Mouse (Mus musculus): ENCODE data around the gene Foxp1. TPM values are rescaled to one million over a fixed set of nuclear protein-coding genes. Genes with fewer than 3 reads are reported as not detected.
A peak's percentile ranks its signal among the peaks of the same experiment; 100 is the strongest.

Foxp1 gene
- polyA plus RNA-seq, 1 experiment from 2014 or later = 89.2 TPM

- Histone ChIP-seq H3K27me3 (ENCODE audit: control insufficient read depth, insufficient read depth, low read length) (no peaks in the 10 kb centered on the region; the same call in 1 of the 2 replicates), H3K9ac (replicated peaks; ENCODE audit: low read length) (no peak overlapping the region), H3K4me3 (replicated peaks; ENCODE audit: low read depth, low read length) (no peak overlapping the region), H3K4me2 (ENCODE audit: low read length) (no peak overlapping the region), H3K36me3 (ENCODE audit: control insufficient read depth, insufficient read depth, low read length) (peaks cover 13% of the 10 kb centered on the region), H3K27ac (replicated peaks; ENCODE audit: low read depth, low read length) (no peak overlapping the region), H3K4me1 (ENCODE audit: control insufficient read depth, insufficient read depth, low read length) (peaks cover 31% of the 10 kb centered on the region), H3K9me3 (ENCODE audit: control insufficient read depth, low read length) (no peaks in the 10 kb centered on the region)
- ATAC-seq (ENCODE audit: low FRiP score, low TSS enrichment) = no peak
- no peak for DNase-seq
- 90% methylated on average over 15 of the region's 15 CpGs for WGBS
These were observed 519.3 kb downstream of the Foxp1 start for GRCm38 (mm10) chr6:99003108-99003709.

DNA sequence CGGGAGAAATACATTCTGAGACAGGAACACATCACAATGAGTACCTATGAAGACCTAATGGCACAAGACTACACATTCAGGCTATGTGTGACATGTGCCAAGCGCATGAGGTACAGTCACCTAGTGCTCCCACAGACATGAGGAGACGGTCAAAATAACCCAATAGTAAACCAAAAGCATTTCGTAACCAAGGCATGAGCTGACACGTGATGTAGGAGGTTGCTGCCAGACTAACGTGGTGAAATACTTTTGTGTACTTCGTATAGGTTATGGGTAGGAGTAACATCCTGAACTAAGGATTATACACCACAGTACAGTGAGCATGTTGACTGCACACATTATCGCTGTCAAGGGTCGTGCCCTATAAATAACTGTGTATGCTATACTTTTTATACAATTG, 520.9 kb downstream of the Foxp1 start:
- Histone ChIP-seq H3K9ac (replicated peaks; ENCODE audit: low read length) (no peak overlapping the region), H3K9me3 (ENCODE audit: control insufficient read depth, low read length) (no peaks in the 10 kb centered on the region), H3K4me2 (ENCODE audit: low read length) (no peak overlapping the region), H3K27ac (replicated peaks; ENCODE audit: low read depth, low read length) (no peak overlapping the region), H3K36me3 (ENCODE audit: control insufficient read depth, insufficient read depth, low read length) (peaks cover 13% of the 10 kb centered on the region), H3K4me1 (ENCODE audit: control insufficient read depth, insufficient read depth, low read length) (peaks cover 31% of the 10 kb centered on the region), H3K27me3 (ENCODE audit: control insufficient read depth, insufficient read depth, low read length) (no peaks in the 10 kb centered on the region), H3K4me3 (replicated peaks; ENCODE audit: low read depth, low read length) (no peak overlapping the region)
- ATAC-seq (ENCODE audit: low FRiP score, low TSS enrichment) (no peak), DNase-seq (no peak)
- 95% methylated on average over 9 of the region's 9 CpGs for WGBS

- Histone ChIP-seq H3K9ac (replicated peaks; ENCODE audit: low read length) (no peak overlapping the region; the same call in 1 of the 2 replicates), H3K4me2 (ENCODE audit: low read length) (peak overlapping the region; percentile 47), H3K4me1 (ENCODE audit: control insufficient read depth, insufficient read depth, low read length) (peaks cover 29% of the 10 kb centered on the region), H3K27ac (replicated peaks; ENCODE audit: low read depth, low read length) (peak overlapping the region; percentile 21; the same call in 1 of the 2 replicates), H3K27me3 (ENCODE audit: control insufficient read depth, insufficient read depth, low read length) (no peaks in the 10 kb centered on the region), H3K4me3 (replicated peaks; ENCODE audit: low read depth, low read length) (no peak overlapping the region), H3K9me3 (ENCODE audit: control insufficient read depth, low read length) (no peaks in the 10 kb centered on the region), H3K36me3 (ENCODE audit: control insufficient read depth, insufficient read depth, low read length) (peaks cover 13% of the 10 kb centered on the region)
- ATAC-seq (ENCODE audit: low FRiP score, low TSS enrichment) = no peak
- 45% methylated on average over 35 of the region's 35 CpGs for WGBS
- peak; percentile 68 for DNase-seq
These were observed 523.3 kb downstream of the Foxp1 start for GRCm38 (mm10) chr6:98998971-98999932.

DNA sequence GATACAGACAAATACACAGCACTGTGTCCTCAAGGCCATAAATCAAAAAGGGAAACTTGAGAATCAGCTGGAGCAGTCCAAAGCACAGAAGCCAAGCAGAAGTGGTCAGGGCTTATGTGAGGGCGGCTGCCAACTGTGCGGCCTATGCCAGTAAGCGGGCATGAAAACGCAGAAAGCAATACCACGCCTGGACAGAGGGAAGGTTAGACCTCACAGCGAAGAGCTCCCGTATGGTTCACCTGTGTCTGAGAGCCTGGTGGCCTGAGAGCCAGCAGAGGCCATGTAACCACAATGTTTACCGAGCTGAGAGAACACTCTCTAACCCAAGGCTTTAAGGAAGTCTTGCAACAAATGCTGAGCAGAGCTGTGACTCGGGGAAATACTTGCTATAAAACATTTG, 524.8 kb downstream of the Foxp1 start:
- H3K36me3 ChIP-seq (ENCODE audit: control insufficient read depth, insufficient read depth, low read length) = peaks cover 6% of the 10 kb centered on the region
- peaks cover 33% of the 10 kb centered on the region for H3K4me1 ChIP-seq (ENCODE audit: control insufficient read depth, insufficient read depth, low read length)
- no peaks in the 10 kb centered on the region for H3K9me3 ChIP-seq (ENCODE audit: control insufficient read depth, low read length)
- no peak overlapping the region for H3K27ac ChIP-seq (replicated peaks; ENCODE audit: low read depth, low read length)
- H3K9ac ChIP-seq (replicated peaks; ENCODE audit: low read length) = no peak overlapping the region
- 94% methylated on average over 9 of the region's 9 CpGs for WGBS
- H3K4me3 ChIP-seq (replicated peaks; ENCODE audit: low read depth, low read length) = no peak overlapping the region
- no peaks in the 10 kb centered on the region for H3K27me3 ChIP-seq (ENCODE audit: control insufficient read depth, insufficient read depth, low read length)
- no peak overlapping the region for H3K4me2 ChIP-seq (ENCODE audit: low read length)
- DNase-seq (no peak), ATAC-seq (ENCODE audit: low FRiP score, low TSS enrichment) (no peak)

DNA sequence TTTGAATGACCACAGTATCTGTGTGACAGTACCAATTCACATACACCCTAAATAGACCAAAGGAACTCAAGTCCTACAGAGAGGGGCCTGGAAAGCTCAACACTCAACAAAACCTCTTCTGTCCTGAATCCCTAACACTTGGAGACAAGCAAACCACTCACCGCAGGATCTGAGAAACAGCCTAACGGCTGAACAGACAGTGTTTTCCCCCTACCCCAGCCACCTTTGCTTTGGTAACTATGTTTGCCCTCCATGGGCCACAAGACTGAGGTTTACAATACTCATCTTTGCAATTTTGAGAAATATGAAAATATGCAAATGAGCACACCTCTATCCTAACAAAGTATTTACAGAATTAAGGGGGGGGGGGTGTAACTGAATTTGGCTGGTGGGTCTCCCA, 525.7 kb downstream of the Foxp1 start:
- H3K4me2 ChIP-seq (ENCODE audit: low read length) = no peak overlapping the region
- peaks cover 33% of the 10 kb centered on the region for H3K4me1 ChIP-seq (ENCODE audit: control insufficient read depth, insufficient read depth, low read length)
- H3K27me3 ChIP-seq (ENCODE audit: control insufficient read depth, insufficient read depth, low read length) = no peaks in the 10 kb centered on the region
- no peak overlapping the region for H3K27ac ChIP-seq (replicated peaks; ENCODE audit: low read depth, low read length)
- DNase-seq (no peak), ATAC-seq (ENCODE audit: low FRiP score, low TSS enrichment) (no peak)
- no peaks in the 10 kb centered on the region for H3K36me3 ChIP-seq (ENCODE audit: control insufficient read depth, insufficient read depth, low read length)
- WGBS = 98% methylated on average over 2 of the region's 2 CpGs
- H3K9ac ChIP-seq (replicated peaks; ENCODE audit: low read length) = no peak overlapping the region
- H3K9me3 ChIP-seq (ENCODE audit: control insufficient read depth, low read length) = no peaks in the 10 kb centered on the region
- H3K4me3 ChIP-seq (replicated peaks; ENCODE audit: low read depth, low read length) = no peak overlapping the region

- H3K27ac ChIP-seq (replicated peaks; ENCODE audit: low read depth, low read length) = no peak overlapping the region
- whole genome bisulfite sequencing = 92% methylated on average over 1 of the region's 1 CpGs
- H3K4me2 ChIP-seq (ENCODE audit: low read length) = no peak overlapping the region
- H3K9me3 ChIP-seq (ENCODE audit: control insufficient read depth, low read length) = no peaks in the 10 kb centered on the region
- no peak overlapping the region for H3K4me3 ChIP-seq (replicated peaks; ENCODE audit: low read depth, low read length)
- DNase-seq (no peak), ATAC-seq (ENCODE audit: low FRiP score, low TSS enrichment) (no peak)
- no peak overlapping the region for H3K9ac ChIP-seq (replicated peaks; ENCODE audit: low read length)
- H3K27me3 ChIP-seq (ENCODE audit: control insufficient read depth, insufficient read depth, low read length) = no peaks in the 10 kb centered on the region
- H3K4me1 ChIP-seq (ENCODE audit: control insufficient read depth, insufficient read depth, low read length) = peaks cover 33% of the 10 kb centered on the region
- no peaks in the 10 kb centered on the region for H3K36me3 ChIP-seq (ENCODE audit: control insufficient read depth, insufficient read depth, low read length)
These were observed 526.2 kb downstream of the Foxp1 start for GRCm38 (mm10) chr6:98996346-98996745.

GRCm38 (mm10) chr6:98995681-98996080, 526.8 kb downstream of the Foxp1 start:
- Histone ChIP-seq H3K36me3 (ENCODE audit: control insufficient read depth, insufficient read depth, low read length) (no peaks in the 10 kb centered on the region), H3K27ac (replicated peaks; ENCODE audit: low read depth, low read length) (no peak overlapping the region), H3K4me1 (ENCODE audit: control insufficient read depth, insufficient read depth, low read length) (peaks cover 33% of the 10 kb centered on the region), H3K4me3 (replicated peaks; ENCODE audit: low read depth, low read length) (no peak overlapping the region), H3K4me2 (ENCODE audit: low read length) (no peak overlapping the region), H3K9ac (replicated peaks; ENCODE audit: low read length) (no peak overlapping the region), H3K27me3 (ENCODE audit: control insufficient read depth, insufficient read depth, low read length) (no peaks in the 10 kb centered on the region), H3K9me3 (ENCODE audit: control insufficient read depth, low read length) (no peaks in the 10 kb centered on the region)
- no peak for ATAC-seq (ENCODE audit: low FRiP score, low TSS enrichment)
- DNase-seq = no peak
- WGBS = 77% methylated on average over 4 of the region's 4 CpGs

DNA sequence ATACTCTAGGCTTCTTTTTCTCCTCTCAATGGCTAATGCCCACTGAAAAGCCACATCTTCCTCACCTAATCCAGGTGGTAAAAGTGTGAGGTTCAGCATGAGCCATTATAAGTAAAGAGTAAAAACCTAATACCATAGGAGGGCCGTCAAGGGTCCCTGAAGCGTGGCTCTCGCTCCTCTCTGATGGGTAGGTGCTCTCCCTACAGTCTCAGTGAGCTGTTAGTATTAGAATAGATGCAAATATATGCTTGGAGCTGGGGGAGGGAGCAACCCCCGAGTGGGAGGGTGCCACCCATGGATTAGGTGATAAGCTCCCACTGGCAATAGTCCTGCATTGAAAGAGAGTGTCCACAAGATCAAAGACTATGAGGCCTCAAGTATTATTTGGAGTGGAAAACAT, 527.6 kb downstream of the Foxp1 start:
- H3K36me3 ChIP-seq (ENCODE audit: control insufficient read depth, insufficient read depth, low read length) = no peaks in the 10 kb centered on the region
- no peaks in the 10 kb centered on the region for H3K27me3 ChIP-seq (ENCODE audit: control insufficient read depth, insufficient read depth, low read length)
- no peak for DNase-seq
- peak overlapping the region; percentile 66; the same call in 1 of the 2 replicates for H3K27ac ChIP-seq (replicated peaks; ENCODE audit: low read depth, low read length)
- no peak overlapping the region for H3K4me3 ChIP-seq (replicated peaks; ENCODE audit: low read depth, low read length)
- peaks cover 28% of the 10 kb centered on the region for H3K4me1 ChIP-seq (ENCODE audit: control insufficient read depth, insufficient read depth, low read length)
- WGBS = 59% methylated on average over 4 of the region's 4 CpGs
- H3K4me2 ChIP-seq (ENCODE audit: low read length) = no peak overlapping the region
- H3K9ac ChIP-seq (replicated peaks; ENCODE audit: low read length) = no peak overlapping the region
- no peak for ATAC-seq (ENCODE audit: low FRiP score, low TSS enrichment)
- no peaks in the 10 kb centered on the region for H3K9me3 ChIP-seq (ENCODE audit: control insufficient read depth, low read length)
